Mouse (Mus musculus): Measurements from ENCODE around the gene Syap1.

- TF ChIP-seq CTCF (IDR thresholded peaks at IDR 0.05; ENCODE audit: control insufficient read depth, insufficient read depth, insufficient replicate concordance, low read depth, low read length), result no peak; the same call in 1 of the 2 replicates
- TF ChIP-seq POLR2A (IDR thresholded peaks at IDR 0.05; ENCODE audit: control insufficient read depth, low read depth, low read length), result no peak
Measured at GRCm38 (mm10) chrX:162844447-162845100, 43.7 kb downstream of the Syap1 start.
